Mouse (Mus musculus): ENCODE data around the gene Thbs4. TPM values are rescaled to one million over a fixed set of nuclear protein-coding genes. Genes with fewer than 3 reads are reported as not detected.
A peak's percentile ranks its signal among the peaks of the same experiment; 100 is the strongest.

Thbs4 gene
- polyA plus RNA-seq, 1 experiment from 2014 or later, result 38.0 TPM

DNA sequence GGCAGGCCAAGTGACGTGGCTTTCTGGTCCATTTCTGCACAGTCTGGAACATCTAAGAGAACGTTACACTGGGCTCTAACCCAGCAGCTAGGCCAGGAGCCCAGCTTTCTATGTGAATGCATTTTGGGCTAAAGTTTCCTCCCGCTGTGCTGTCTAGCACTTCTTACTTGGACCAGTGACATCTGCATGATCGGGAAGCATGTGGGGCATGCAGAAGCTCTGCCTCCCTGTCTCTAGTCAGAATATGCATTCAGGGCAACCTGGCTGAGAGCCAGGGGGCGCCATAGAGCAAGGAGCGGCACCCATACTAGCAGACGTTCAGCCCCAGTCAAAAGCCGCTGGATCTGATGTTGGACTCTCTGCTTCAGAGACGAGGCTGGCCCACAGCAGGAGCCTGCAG, 61.4 kb downstream of the Thbs4 start:
- Histone ChIP-seq H3K4me1 (peaks cover 29% of the 10 kb centered on the region), H3K27me3 (ENCODE audit: insufficient read depth, poor library complexity, severe bottlenecking) (peaks cover 10% of the 10 kb centered on the region; the same call in 1 of the 2 replicates), H3K4me3 (no peak overlapping the region), H3K27ac (no peak overlapping the region), H3K36me3 (no peaks in the 10 kb centered on the region), H3K9me3 (no peaks in the 10 kb centered on the region)
- WGBS, result 34% methylated on average over 9 of the region's 9 CpGs
- DNase-seq (ENCODE audit: low spot score), result peak; percentile 79

DNA sequence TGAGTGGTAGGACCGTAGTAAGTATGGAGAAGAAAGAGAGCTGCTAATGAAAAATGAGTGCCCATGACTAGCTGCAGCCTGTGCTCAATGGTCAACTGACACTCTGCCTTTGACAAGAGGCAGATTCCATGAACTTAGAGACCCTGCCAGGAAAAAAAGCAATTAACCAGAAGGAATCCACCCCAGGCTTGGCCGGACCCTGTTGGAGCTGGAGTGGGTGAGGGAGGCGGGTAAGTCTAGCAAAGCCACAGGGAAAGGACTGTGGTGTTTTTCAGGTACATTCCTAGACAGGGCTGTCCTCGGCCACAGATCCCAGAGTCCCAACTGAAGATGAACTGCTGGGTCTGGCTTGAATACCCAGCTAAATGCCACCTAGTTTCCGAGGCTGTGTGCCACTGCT, 61.8 kb downstream of the Thbs4 start:
- Histone ChIP-seq H3K4me3 (no peak overlapping the region), H3K36me3 (no peaks in the 10 kb centered on the region), H3K27me3 (ENCODE audit: insufficient read depth, poor library complexity, severe bottlenecking) (peaks cover 10% of the 10 kb centered on the region; the same call in 1 of the 2 replicates), H3K27ac (no peak overlapping the region), H3K9me3 (no peaks in the 10 kb centered on the region), H3K4me1 (peaks cover 29% of the 10 kb centered on the region)
- WGBS, result 73% methylated on average over 5 of the region's 5 CpGs
- DNase-seq (ENCODE audit: low spot score), result peak; percentile 39

DNA sequence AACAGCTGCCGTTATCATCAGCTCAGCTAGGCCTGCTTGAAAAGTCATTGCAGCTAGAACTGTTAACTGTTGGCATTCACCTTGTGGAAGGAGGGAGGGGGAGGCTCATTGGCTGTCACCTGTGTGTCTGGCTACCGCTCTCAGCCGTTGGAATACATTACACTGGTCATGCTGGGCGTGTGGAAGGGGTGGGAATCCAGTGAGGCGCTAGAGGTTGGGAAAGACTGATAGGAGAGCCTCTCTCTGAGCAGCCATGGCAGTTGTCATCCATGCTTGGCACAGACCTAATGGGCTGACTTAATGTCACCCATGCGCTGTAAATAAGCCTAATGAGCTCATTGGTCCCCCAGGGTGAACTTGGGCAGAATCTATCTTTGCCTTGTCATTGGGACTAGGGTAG, 62.8 kb downstream of the Thbs4 start:
- 65% methylated on average over 6 of the region's 6 CpGs for WGBS
- H3K27ac ChIP-seq, result no peak overlapping the region
- peaks cover 26% of the 10 kb centered on the region for H3K4me1 ChIP-seq

DNA sequence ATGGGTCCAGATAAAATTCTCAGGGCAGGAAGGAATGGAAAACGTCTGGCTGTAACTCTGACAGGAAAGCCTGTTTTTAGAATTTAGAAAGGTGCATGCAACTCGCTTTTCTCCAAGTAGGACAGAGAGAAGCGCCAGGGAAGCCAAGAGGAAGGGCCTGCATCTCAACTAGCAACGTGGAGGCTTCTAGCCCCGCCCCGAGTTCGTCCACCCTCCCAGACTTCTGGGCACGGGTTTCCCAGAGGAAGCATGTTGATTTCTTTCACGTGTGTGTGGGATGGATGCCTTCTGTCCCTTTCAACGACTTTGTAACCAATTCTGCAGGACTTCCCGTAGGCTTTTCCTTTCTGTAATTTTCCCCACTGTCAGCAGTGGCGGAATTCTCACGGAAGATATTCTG, 64.8 kb downstream of the Thbs4 start:
- Histone ChIP-seq H3K27ac (no peak overlapping the region), H3K9me3 (no peaks in the 10 kb centered on the region), H3K36me3 (no peaks in the 10 kb centered on the region), H3K4me1 (peaks cover 20% of the 10 kb centered on the region; the same call in 1 of the 2 replicates), H3K4me3 (no peak overlapping the region), H3K27me3 (ENCODE audit: insufficient read depth, poor library complexity, severe bottlenecking) (peaks cover 10% of the 10 kb centered on the region; the same call in 1 of the 2 replicates)
- DNase-seq (ENCODE audit: low spot score), result peak; percentile 57
- 48% methylated on average over 13 of the region's 13 CpGs for WGBS

More for the DNA sequence above, 62.8 kb downstream of the Thbs4 start:
- H3K27me3 ChIP-seq (ENCODE audit: insufficient read depth, poor library complexity, severe bottlenecking), result peaks cover 10% of the 10 kb centered on the region; the same call in 1 of the 2 replicates
- peak; percentile 46 for DNase-seq (ENCODE audit: low spot score)
- H3K4me3 ChIP-seq, result no peak overlapping the region
- no peaks in the 10 kb centered on the region for H3K9me3 ChIP-seq
- no peaks in the 10 kb centered on the region for H3K36me3 ChIP-seq

DNA sequence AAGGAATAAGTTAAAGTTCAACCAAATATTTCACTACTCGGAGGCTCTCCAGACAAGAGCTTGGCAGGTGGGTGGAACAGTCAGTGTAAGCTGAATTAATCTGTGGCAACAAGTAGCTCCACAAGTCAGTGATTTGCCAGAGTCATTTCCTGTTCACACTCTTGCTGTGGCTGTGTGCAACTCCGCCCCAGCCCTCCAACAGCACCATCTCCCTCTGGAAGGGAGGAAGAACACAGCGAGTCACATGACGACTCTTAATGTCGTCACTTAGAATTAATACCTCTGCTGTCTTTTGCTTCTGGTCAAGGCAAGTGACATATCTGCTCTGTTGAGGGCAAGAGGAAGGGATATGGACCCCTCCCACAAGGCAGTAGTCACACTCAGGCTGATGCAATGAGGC, 72.2 kb downstream of the Thbs4 start:
- 77% methylated on average over 5 of the region's 5 CpGs for WGBS
- Histone ChIP-seq H3K36me3 (no peaks in the 10 kb centered on the region), H3K4me3 (no peak overlapping the region), H3K4me1 (no peaks in the 10 kb centered on the region), H3K9me3 (no peaks in the 10 kb centered on the region), H3K27me3 (ENCODE audit: insufficient read depth, poor library complexity, severe bottlenecking) (no peaks in the 10 kb centered on the region), H3K27ac (no peak overlapping the region)
- peak; percentile 68 for DNase-seq (ENCODE audit: low spot score)

DNA sequence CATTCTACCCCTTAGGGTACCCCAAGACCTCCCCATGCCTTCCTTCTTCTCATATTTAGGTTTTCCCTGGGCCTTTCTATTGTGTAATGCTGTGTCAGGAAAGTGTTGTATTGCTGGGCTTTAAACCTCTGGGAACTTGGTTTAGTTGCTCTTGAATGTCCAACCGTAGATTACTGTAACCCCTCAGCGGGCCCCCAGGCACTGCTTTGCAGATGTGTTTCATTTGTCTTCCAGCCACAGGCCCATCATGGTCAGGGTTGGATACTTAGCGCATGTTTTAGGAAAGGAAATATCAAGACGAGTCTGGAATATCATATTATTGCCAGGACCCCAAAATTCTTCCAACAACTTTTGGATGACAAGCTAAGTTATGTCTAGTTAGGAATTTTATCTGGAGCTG, 73.6 kb downstream of the Thbs4 start:
- Histone ChIP-seq H3K4me3 (no peak overlapping the region), H3K27ac (no peak overlapping the region), H3K36me3 (no peaks in the 10 kb centered on the region), H3K4me1 (no peaks in the 10 kb centered on the region), H3K9me3 (no peaks in the 10 kb centered on the region), H3K27me3 (ENCODE audit: insufficient read depth, poor library complexity, severe bottlenecking) (no peaks in the 10 kb centered on the region)
- 85% methylated on average over 4 of the region's 4 CpGs for WGBS
- DNase-seq (ENCODE audit: low spot score), result peak; percentile 39

DNA sequence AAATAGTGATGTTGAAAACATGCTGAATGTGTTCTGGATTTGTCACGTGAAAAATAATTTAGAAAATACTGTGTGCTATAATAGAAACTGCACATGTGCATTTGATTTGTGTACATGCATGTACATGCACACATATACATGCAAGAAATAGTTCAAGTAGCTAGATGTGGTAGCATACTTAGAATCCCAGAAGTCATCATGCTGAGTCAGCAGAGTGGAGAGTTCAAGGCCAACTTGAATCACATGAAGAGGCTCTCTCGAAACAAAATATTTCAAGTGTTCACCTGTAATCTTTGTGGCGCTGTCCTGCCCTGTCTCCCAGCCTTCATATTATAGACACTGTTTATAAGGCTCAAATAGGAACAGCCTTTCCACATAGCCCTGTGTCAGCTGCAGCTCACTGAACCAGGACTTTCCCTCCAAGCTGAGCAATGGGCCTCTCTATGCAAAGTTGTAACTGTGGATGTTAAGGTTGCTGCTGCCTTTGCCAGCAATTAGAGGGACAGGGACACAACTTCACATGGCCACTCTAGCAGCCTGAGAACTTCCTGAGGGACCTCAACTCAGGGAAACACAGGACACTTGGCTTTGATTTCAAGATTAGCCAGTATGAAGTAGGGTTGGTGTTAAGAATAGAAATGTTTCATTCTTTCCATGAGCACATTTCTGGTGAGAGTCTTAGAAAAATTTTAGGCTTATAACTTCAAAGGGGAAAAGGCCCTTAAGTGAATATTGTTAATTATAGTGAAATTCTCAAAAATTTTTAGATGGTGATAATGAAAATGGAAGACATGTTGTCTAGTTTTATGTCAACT, 76.6 kb downstream of the Thbs4 start:
- DNase-seq (ENCODE audit: low spot score), result no peak
- H3K4me1 ChIP-seq, result no peaks in the 10 kb centered on the region
- WGBS, result 85% methylated on average over 3 of the region's 3 CpGs
- no peaks in the 10 kb centered on the region for H3K9me3 ChIP-seq
- H3K27ac ChIP-seq, result no peak overlapping the region
- H3K4me3 ChIP-seq, result no peak overlapping the region
- H3K27me3 ChIP-seq (ENCODE audit: insufficient read depth, poor library complexity, severe bottlenecking), result no peaks in the 10 kb centered on the region
- H3K36me3 ChIP-seq, result no peaks in the 10 kb centered on the region

DNA sequence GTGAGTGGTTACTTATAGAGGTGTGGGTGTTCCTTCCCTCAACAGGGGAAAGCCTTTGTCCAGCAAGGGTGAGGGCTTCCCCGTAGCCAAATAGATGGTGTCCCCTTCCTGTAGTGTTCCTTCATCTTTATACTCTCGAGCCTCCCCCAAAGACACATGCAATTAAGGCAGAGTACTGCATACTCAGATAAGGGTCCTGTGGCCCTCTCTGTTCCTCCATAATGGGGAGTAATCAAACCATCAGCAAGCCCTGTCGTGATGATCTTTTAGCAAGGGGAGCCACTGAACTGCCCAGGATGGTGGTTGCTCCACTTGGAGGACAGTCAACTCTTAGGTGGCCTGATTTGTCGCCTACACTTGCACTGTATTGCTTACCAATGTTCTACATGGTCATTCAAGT, 82.0 kb downstream of the Thbs4 start:
- no peak overlapping the region for H3K27ac ChIP-seq
- no peaks in the 10 kb centered on the region for H3K4me1 ChIP-seq

DNA sequence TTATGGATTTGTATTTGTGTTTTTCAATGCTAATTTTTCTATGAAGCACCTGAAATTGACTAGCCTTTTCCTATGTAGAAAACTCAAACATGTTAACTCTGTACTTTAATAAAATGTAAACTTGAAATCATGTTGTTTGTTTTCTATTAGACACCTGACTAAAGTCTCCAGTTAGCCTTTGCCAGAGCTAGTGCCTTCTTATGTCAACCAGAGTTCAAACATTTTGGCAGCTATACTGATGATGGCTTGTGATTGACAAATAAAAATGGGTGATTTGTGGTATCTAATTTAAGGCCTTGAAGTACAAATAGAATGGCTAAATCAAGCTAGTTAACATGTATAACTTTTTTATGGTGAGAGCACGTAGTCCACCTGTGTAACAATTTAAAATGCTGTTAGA, 82.8 kb downstream of the Thbs4 start:
- no peak for DNase-seq (ENCODE audit: low spot score)
- Histone ChIP-seq H3K4me3 (no peak overlapping the region), H3K4me1 (no peaks in the 10 kb centered on the region), H3K36me3 (peaks cover 20% of the 10 kb centered on the region; the same call in 1 of the 2 replicates), H3K27ac (no peak overlapping the region), H3K9me3 (no peaks in the 10 kb centered on the region), H3K27me3 (ENCODE audit: insufficient read depth, poor library complexity, severe bottlenecking) (no peaks in the 10 kb centered on the region)
- WGBS, result 96% methylated on average over 1 of the region's 1 CpGs

More for the DNA sequence above, 82.0 kb downstream of the Thbs4 start:
- H3K4me3 ChIP-seq, result no peak overlapping the region
- DNase-seq (ENCODE audit: low spot score), result no peak
- H3K27me3 ChIP-seq (ENCODE audit: insufficient read depth, poor library complexity, severe bottlenecking), result no peaks in the 10 kb centered on the region
- peaks cover 18% of the 10 kb centered on the region; the same call in 1 of the 2 replicates for H3K36me3 ChIP-seq
- H3K9me3 ChIP-seq, result no peaks in the 10 kb centered on the region
- WGBS, result 79% methylated on average over 4 of the region's 4 CpGs

DNA sequence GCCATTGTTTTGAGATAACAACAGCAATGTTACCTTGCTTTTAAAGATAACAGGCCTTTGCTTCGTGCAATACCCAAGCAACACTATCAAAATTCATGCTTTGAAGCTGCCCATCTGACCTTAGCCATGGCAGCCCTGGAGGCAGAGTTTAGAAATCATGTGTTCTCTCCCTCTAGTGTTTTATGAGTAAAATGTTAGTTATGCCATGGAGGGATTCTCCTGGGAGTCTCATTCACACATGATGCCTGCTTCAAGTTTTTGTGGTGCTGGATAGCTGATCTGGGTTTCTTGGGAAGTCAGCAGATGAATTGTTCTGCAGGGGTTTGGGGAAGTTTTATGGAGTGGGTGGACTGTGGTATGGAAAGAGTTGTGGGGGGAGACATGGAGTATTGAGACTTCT, 84.3 kb downstream of the Thbs4 start:
- H3K36me3 ChIP-seq, result peaks cover 28% of the 10 kb centered on the region; the same call in 1 of the 2 replicates
- H3K4me3 ChIP-seq, result no peak overlapping the region
- 53% methylated on average over 1 of the region's 1 CpGs for WGBS
- no peak for DNase-seq (ENCODE audit: low spot score)
- H3K27ac ChIP-seq, result no peak overlapping the region
- H3K4me1 ChIP-seq, result no peaks in the 10 kb centered on the region
- H3K27me3 ChIP-seq (ENCODE audit: insufficient read depth, poor library complexity, severe bottlenecking), result no peaks in the 10 kb centered on the region
- no peaks in the 10 kb centered on the region for H3K9me3 ChIP-seq

DNA sequence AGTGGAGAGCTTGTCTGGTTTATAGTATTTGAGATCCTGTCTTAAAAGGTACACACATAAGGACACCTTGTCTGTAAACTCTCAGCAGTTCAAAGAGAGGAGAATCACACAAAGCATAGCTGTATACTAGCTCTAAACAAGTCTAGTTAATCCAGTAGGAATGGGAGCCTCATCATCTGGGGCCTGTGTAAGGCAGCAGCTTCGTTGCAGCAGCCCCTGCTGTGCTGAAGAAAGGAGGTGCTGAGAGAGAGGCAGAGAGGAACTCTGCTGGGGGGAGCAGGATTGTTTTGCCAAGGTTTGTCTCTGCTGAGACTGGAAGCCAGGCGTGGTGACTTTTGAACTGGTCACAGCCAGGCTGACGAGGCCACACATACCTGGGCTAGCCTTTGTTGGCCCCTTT, 85.1 kb downstream of the Thbs4 start:
- H3K4me1 ChIP-seq, result no peaks in the 10 kb centered on the region
- no peak overlapping the region for H3K4me3 ChIP-seq
- no peaks in the 10 kb centered on the region for H3K27me3 ChIP-seq (ENCODE audit: insufficient read depth, poor library complexity, severe bottlenecking)
- no peaks in the 10 kb centered on the region for H3K9me3 ChIP-seq
- no peak overlapping the region for H3K27ac ChIP-seq
- 39% methylated on average over 3 of the region's 3 CpGs for WGBS
- H3K36me3 ChIP-seq, result peaks cover 28% of the 10 kb centered on the region; the same call in 1 of the 2 replicates
- DNase-seq (ENCODE audit: low spot score), result peak; percentile 67

DNA sequence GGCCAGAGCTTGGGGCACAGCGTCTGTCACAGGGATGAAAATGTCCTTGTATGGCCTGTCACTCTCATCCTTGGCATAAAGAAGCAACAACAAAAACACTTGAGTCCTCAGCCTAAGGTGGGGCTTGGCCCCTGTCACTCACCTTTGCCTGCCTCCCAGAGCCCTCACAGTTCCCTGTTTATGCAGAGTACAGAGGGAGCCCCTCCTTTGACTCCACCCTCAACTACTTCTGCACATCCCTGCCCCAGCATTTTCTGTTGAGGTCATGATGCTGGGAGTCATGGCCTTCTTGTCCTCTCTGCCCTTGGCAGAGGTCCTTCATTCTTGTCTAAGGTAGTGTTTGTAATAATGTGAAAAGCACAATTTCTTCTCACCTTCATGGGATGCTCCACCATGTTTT, 86.2 kb downstream of the Thbs4 start:
- 72% methylated on average over 1 of the region's 1 CpGs for WGBS
- Histone ChIP-seq H3K27me3 (ENCODE audit: insufficient read depth, poor library complexity, severe bottlenecking) (no peaks in the 10 kb centered on the region), H3K9me3 (no peaks in the 10 kb centered on the region), H3K4me3 (no peak overlapping the region), H3K36me3 (peaks cover 28% of the 10 kb centered on the region; the same call in 1 of the 2 replicates), H3K4me1 (no peaks in the 10 kb centered on the region), H3K27ac (no peak overlapping the region)
- DNase-seq (ENCODE audit: low spot score), result peak; percentile 57

DNA sequence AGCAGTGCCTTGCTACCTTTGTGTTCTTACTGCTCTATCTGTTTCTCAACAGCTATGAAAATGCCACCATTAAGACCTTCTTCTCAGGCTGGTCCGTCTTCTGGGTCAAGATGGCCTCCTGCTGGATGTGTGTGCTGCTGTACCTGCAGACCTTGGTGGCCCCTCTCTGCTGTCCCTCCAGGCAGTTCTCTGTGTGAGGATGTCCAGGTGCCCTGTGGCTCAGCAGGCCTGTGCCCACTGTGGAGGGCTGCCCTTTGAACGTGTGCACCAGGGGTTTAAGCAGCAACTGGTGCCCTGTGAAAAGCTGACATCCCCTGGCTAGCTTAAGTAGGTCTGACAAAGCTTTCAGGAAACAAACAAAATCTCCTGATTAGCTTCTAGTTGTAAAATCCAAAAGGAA, 86.7 kb downstream of the Thbs4 start:
- Histone ChIP-seq H3K36me3 (peaks cover 28% of the 10 kb centered on the region; the same call in 1 of the 2 replicates), H3K4me3 (no peak overlapping the region), H3K4me1 (peaks cover 3% of the 10 kb centered on the region; the same call in 1 of the 2 replicates), H3K9me3 (no peaks in the 10 kb centered on the region), H3K27ac (peak overlapping the region; percentile 38; the same call in 1 of the 2 replicates), H3K27me3 (ENCODE audit: insufficient read depth, poor library complexity, severe bottlenecking) (no peaks in the 10 kb centered on the region)
- peak; percentile 65 for DNase-seq (ENCODE audit: low spot score)
- 65% methylated on average over 2 of the region's 2 CpGs for WGBS
